Mouse (Mus musculus) midbrain, embryonic 16.5 days (tissue): ENCODE results near the gene Enpep. TPM values are rescaled to one million over a fixed set of nuclear protein-coding genes. Genes with fewer than 3 reads are reported as not detected.

Experiments
- ATAC-seq: fragments of 200-750 bp; cut with Nextera tagmentation; 2 replicates; pipeline ENCODE4 v1.8.0; 2017; ENCODE audit warnings: moderate TSS enrichment
- H3K27ac ChIP-seq: fragments of 300-500 bp; sonication (generic); 2 replicates; pipeline ENCODE4 v1.5.1; 2014; ENCODE audit warnings: mild to moderate bottlenecking, low read length, mixed read lengths
- H3K27me3 ChIP-seq: fragments of 300-500 bp; sonication (generic); 2 replicates; pipeline ENCODE4 v1.6.1; 2014; ENCODE audit warnings: low read depth, low read length, mixed read lengths; ENCODE audit not compliant: control insufficient read depth, insufficient read depth
- H3K36me3 ChIP-seq: fragments of 300-500 bp; sonication (generic); 2 replicates; pipeline ENCODE4 v1.6.1; 2014; ENCODE audit warnings: mild to moderate bottlenecking, low read length, moderate library complexity, mixed read lengths; ENCODE audit not compliant: control insufficient read depth, insufficient read depth
- H3K4me1 ChIP-seq: fragments of 300-500 bp; sonication (generic); 2 replicates; pipeline ENCODE4 v1.6.1; 2014; ENCODE audit warnings: mild to moderate bottlenecking, low read length, mixed read lengths; ENCODE audit not compliant: control insufficient read depth, insufficient read depth
- H3K4me2 ChIP-seq: fragments of 300-500 bp; sonication (generic); 2 replicates; pipeline ENCODE4 v1.6.1; 2014; ENCODE audit warnings: mild to moderate bottlenecking, low read length, mixed read lengths
- H3K4me3 ChIP-seq: fragments of 300-500 bp; sonication (generic); 2 replicates; pipeline ENCODE4 v1.5.1; 2014; ENCODE audit warnings: low read depth, mild to moderate bottlenecking, low read length, moderate library complexity, mixed read lengths
- H3K9ac ChIP-seq: fragments of 300-500 bp; sonication (generic); 2 replicates; pipeline ENCODE4 v1.6.1; 2014; ENCODE audit warnings: low read depth, low read length, mixed read lengths
- H3K9me3 ChIP-seq: fragments of 300-500 bp; sonication (generic); replicated peaks from 2 replicates; pipeline ENCODE4 v1.6.1; 2014; ENCODE audit warnings: mild to moderate bottlenecking, low read length, mixed read lengths; ENCODE audit not compliant: control insufficient read depth, poor library complexity, severe bottlenecking
- WGBS: fragments of 180-500 bp; shearing (Covaris S2); extraction: QIAGEN DNeasy Blood & Tissue Kit; methylation state at CpG from one replicate; pipeline ENCODE4 v1.1.7; 2014; 5-methylcytosine and 5-hydroxymethylcytosine counted together
- polyA plus RNA-seq: library from polyadenylated mRNA; unstranded; fragments of >200 nt; fragmentation: Nextera tagmentation; extraction: Ambion mirVana; gene quantifications from 2 replicates; pipeline ENCODE4 v1.2.1, GENCODE M21; 2015

Enpep gene
- polyA plus RNA-seq, 1 experiment from 2014 or later = 2.2 TPM

- no peaks in the 10 kb centered on the region for H3K36me3 ChIP-seq
- no peaks in the 10 kb centered on the region for H3K27me3 ChIP-seq
- no peak for ATAC-seq
- H3K9me3 ChIP-seq = no peaks in the 10 kb centered on the region
- no peak overlapping the region for H3K9ac ChIP-seq
- no peak overlapping the region for H3K27ac ChIP-seq
- H3K4me3 ChIP-seq = no peak overlapping the region
- WGBS = 85% methylated on average over 6 of the region's 6 CpGs
- no peaks in the 10 kb centered on the region for H3K4me1 ChIP-seq
- H3K4me2 ChIP-seq = no peak overlapping the region
Measured at GRCm38 (mm10) chr3:129273156-129273831, 59.2 kb downstream of the Enpep start.

DNA sequence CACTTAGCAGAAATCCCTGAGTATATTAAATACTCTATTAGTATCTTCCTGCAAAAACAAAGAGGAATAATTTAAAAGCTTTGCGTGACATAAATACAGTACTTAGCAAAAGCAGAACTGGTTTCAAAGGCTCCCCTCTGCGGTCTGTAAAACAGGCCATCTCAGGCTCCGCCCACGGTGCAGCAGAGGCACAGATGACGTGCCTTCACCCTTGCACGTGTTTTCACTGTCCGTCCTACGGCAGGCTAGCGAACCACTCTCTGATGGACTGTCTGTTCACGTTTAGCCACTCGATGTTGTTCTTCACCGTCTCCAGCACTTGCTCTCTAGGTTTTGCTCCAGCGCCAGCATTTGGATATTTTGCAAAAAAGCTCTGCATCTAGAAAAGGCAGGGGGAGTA, 62.5 kb downstream of the Enpep start:
- 56% methylated on average over 13 of the region's 13 CpGs for WGBS
- Histone ChIP-seq H3K4me2 (peak overlapping the region; percentile 29; the same call in 1 of the 2 replicates), H3K9me3 (no peaks in the 10 kb centered on the region), H3K27ac (no peak overlapping the region), H3K36me3 (no peaks in the 10 kb centered on the region), H3K4me1 (no peaks in the 10 kb centered on the region), H3K9ac (no peak overlapping the region), H3K27me3 (no peaks in the 10 kb centered on the region), H3K4me3 (no peak overlapping the region)
- ATAC-seq = no peak

DNA sequence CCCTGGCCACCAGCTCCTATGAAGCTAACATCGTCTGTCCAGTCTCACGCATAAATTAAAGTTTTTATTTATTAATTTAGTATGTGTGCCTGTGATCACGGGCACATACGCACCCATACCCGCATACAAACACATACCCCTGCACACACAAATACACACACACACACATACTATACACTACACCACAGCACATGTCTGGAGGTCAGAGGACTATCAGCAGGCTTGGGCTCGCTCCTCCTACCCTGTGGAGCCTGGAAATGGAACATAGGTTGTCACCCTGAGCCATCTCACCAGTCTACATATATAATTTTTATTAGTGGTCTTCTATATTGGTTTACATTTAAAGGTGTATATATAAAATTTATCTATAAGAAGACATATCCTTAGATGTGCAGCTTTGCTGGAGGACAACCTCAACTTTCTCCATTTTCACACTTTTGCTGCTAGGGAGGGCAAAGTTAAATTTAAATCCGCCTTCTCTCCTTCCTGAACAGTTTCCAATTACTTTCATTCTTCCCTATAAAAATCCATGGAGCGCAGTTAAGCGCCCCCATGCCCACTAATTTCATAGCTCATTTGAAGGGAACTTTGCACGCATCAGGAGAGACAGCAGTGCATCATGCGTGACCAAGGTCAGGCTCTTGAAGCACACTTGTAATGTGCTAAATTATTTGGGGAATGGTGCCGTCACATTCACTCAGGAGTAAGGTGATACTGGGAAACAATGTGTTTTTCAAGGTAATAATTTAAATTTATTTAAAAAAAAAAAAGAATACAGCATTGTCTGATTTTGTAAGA, 63.4 kb downstream of the Enpep start:
- Histone ChIP-seq H3K4me1 (no peaks in the 10 kb centered on the region), H3K36me3 (no peaks in the 10 kb centered on the region), H3K9ac (no peak overlapping the region), H3K27me3 (no peaks in the 10 kb centered on the region), H3K4me3 (no peak overlapping the region), H3K9me3 (no peaks in the 10 kb centered on the region), H3K27ac (no peak overlapping the region), H3K4me2 (no peak overlapping the region)
- WGBS = 87% methylated on average over 12 of the region's 12 CpGs
- no peak for ATAC-seq

DNA sequence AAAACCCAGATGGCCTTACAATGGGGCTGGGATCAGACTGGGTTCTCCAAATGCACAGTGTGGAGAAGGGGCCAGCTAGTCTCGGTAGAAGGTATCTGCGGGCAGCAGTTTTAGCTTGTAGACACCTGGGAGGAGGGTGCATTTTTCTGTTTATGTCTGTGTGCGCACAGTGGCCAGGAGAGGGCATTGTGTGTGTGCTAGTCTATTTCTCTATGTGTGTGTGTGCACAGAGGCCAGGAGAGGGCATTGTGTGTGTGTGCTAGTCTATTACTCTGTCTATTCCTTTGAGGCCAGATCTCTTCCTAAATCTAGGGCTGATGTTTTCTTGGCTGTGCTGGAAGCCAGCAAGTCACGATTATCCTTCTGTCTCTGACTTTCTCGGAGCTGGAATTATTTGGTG, 74.0 kb downstream of the Enpep start:
- no peak overlapping the region for H3K27ac ChIP-seq
- no peak overlapping the region for H3K4me3 ChIP-seq
- no peaks in the 10 kb centered on the region for H3K27me3 ChIP-seq
- no peaks in the 10 kb centered on the region for H3K4me1 ChIP-seq
- no peaks in the 10 kb centered on the region for H3K9me3 ChIP-seq
- no peak overlapping the region for H3K9ac ChIP-seq
- 87% methylated on average over 5 of the region's 5 CpGs for WGBS
- H3K36me3 ChIP-seq = no peaks in the 10 kb centered on the region
- H3K4me2 ChIP-seq = no peak overlapping the region
- ATAC-seq = no peak

GRCm38 (mm10) chr3:129256766-129257165, 75.8 kb downstream of the Enpep start:
- Histone ChIP-seq H3K27ac (no peak overlapping the region), H3K4me2 (peak overlapping the region; percentile 42), H3K36me3 (no peaks in the 10 kb centered on the region), H3K4me1 (no peaks in the 10 kb centered on the region), H3K4me3 (peak overlapping the region; percentile 28), H3K9ac (no peak overlapping the region), H3K27me3 (no peaks in the 10 kb centered on the region), H3K9me3 (no peaks in the 10 kb centered on the region)
- no peak for ATAC-seq
- 65% methylated on average over 8 of the region's 8 CpGs for WGBS

DNA sequence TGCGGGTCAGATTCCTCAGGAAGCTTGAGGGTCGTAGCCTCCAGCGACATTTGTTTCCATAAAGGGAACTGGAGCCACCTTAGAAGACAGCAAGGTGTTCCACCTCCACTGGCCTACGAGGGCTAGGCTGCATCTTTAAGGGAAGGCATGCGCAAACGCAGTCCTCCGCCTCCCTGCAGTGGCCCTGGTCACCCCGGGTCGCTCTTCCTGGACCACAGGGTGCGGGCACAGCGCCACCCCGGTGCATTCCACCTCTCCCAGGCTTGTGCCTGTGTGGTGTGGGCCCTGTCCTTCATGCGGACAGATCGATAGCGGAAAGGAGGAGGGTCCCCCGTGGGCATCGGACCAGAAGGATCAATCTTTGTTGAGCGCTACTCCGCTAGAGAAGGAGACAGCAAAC, 76.2 kb downstream of the Enpep start:
- Histone ChIP-seq H3K27me3 (no peaks in the 10 kb centered on the region), H3K9ac (no peak overlapping the region; the same call in 1 of the 2 replicates), H3K9me3 (no peaks in the 10 kb centered on the region), H3K4me1 (no peaks in the 10 kb centered on the region), H3K4me3 (peak overlapping the region; percentile 28), H3K36me3 (no peaks in the 10 kb centered on the region), H3K27ac (no peak overlapping the region), H3K4me2 (peak overlapping the region; percentile 42)
- ATAC-seq = 0 out of 2 replicates have a peak, but pooled peaks have one; percentile 45
- 57% methylated on average over 19 of the region's 19 CpGs for WGBS

DNA sequence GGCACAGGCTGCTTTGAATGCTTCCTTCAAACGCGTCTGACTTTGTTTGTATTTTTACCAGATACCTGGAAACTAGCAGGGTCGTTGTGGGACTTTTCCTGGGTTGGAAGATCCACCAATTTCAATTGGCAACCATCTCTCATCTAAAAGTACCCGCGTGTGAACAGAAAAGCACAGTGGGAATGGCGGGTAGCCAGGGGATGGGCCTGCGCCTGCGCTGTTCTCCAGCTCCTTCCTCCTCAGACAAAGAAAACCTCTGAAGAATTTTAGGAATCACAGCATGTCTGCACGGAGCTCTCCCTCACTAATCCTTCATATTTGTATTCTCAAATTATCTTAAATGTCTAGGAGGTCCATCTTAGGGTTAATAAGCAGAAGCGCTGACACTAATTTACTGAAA, 78.3 kb downstream of the Enpep start:
- Histone ChIP-seq H3K4me1 (no peaks in the 10 kb centered on the region), H3K36me3 (no peaks in the 10 kb centered on the region), H3K9me3 (no peaks in the 10 kb centered on the region), H3K27me3 (no peaks in the 10 kb centered on the region), H3K4me3 (no peak overlapping the region), H3K9ac (no peak overlapping the region), H3K27ac (no peak overlapping the region), H3K4me2 (no peak overlapping the region)
- no peak for ATAC-seq
- WGBS = 45% methylated on average over 10 of the region's 10 CpGs

DNA sequence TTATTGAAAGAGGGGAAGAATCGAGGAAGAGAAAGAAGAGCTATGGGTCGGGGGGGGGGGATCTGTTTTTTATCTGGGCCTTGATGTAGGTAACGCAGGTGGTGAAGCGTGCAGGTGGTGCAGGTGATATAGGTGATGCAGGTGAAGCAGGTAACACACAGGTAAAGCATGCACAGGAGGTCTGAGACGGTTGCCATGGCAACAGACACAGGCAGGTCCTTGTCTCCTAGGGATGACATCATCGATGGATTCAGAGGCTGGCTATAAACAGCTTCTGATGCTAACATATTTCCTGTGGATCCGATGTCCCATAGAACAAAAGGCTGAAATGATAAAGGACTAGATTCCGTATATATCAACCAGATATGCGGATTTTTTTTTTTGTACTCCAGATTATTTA, 81.5 kb downstream of the Enpep start:
- H3K27me3 ChIP-seq = no peaks in the 10 kb centered on the region
- no peak overlapping the region for H3K4me3 ChIP-seq
- H3K36me3 ChIP-seq = no peaks in the 10 kb centered on the region
- ATAC-seq = no peak
- H3K27ac ChIP-seq = no peak overlapping the region
- 83% methylated on average over 9 of the region's 9 CpGs for WGBS
- H3K9ac ChIP-seq = no peak overlapping the region
- H3K4me2 ChIP-seq = no peak overlapping the region
- H3K4me1 ChIP-seq = no peaks in the 10 kb centered on the region
- H3K9me3 ChIP-seq = no peaks in the 10 kb centered on the region

DNA sequence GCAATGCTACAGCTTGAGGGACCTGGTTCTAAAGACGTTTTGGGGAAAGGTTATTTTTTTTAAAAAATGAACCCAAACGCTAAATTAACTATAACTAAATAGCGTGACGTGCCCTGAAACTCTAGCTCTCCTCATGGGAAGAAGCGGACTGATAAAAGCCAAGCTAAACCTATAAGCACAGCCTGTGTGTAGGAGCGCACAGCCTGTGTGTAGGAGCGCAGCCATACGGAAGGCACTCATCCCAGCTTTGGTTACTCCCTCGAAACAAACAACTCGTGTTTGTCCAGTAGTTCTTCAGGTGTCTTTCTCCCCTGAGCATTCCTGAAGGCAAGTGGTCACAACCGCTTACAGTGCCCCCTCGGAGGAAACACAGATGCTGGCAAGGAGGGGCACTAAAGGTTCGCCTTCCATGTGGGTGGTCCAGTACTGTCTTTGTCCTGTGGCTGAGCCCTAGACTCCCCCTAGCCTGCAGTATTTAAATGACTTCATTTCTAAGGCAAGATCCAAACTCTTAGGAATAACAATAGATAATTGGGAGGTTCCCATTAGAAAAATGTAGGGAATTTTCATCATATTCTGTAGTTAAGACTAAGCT, 93.8 kb downstream of the Enpep start:
- H3K9me3 ChIP-seq = no peaks in the 10 kb centered on the region
- H3K9ac ChIP-seq = no peak overlapping the region
- ATAC-seq = no peak
- H3K4me3 ChIP-seq = no peak overlapping the region
- H3K27ac ChIP-seq = no peak overlapping the region
- H3K4me2 ChIP-seq = no peak overlapping the region
- 27% methylated on average over 13 of the region's 13 CpGs for WGBS
- no peaks in the 10 kb centered on the region for H3K27me3 ChIP-seq
- no peaks in the 10 kb centered on the region for H3K36me3 ChIP-seq
- H3K4me1 ChIP-seq = no peaks in the 10 kb centered on the region
